Mouse (Mus musculus): ENCODE measurements around the gene Calr.

DNA sequence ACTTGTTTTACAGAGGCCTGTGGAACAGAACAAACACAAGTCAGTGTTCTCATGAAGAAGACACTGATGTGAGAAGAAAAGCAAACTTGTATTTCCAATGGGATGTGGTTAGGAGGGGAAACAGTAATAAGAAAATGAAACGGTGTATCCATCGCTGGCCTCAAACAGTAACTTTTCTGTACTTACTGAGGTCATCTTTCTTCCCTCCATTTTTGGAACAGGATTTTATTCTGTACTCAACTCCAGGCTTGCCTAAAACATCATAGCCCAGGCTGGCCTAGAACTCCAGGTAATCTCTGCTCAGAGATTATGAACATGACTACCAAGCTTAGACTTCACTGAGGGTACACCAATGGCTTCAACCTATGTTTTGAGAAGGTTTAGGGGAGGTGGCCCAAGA, 7.3 kb downstream of the Calr start:
- no peak for TF ChIP-seq CTCF (IDR thresholded peaks at IDR 0.05; ENCODE audit: extremely low read depth, insufficient read depth, insufficient read length, insufficient replicate concordance)
- TF ChIP-seq POLR2A (IDR thresholded peaks at IDR 0.05; ENCODE audit: low read depth, low read length) = no peak
